Mouse (Mus musculus): ENCODE data around the gene Pfdn6. TPM values are rescaled to one million over a fixed set of nuclear protein-coding genes. Genes with fewer than 3 reads are reported as not detected.
"Not testable (repeated sequence)": the region's sequence is repeated elsewhere in the genome, so short reads cannot be mapped to it uniquely, and the experiment has no call there.

Gene Pfdn6
- total and polyA plus RNA-seq, 3 experiments, result 28.0 to 81.0 (median 77.7) TPM

- Histone ChIP-seq H3K27me3 (ENCODE audit: control insufficient read depth, insufficient read depth, low read length) (no peaks in the 10 kb centered on the region), H3K79me2 (replicated peaks; ENCODE audit: control insufficient read depth, insufficient read depth, low read length) (no peaks in the 10 kb centered on the region), H3K4me1 (ENCODE audit: control insufficient read depth, insufficient read depth, low read length) (no peaks in the 10 kb centered on the region; the same call in 1 of the 2 replicates), H3K4me3 (no peak overlapping the region), H3K36me3 (ENCODE audit: control insufficient read depth, insufficient read depth, low read length) (no peaks in the 10 kb centered on the region), H3K9ac (ENCODE audit: low read depth, low read length) (no peak overlapping the region), H3K27ac (no peak overlapping the region)
- intact Hi-C loops (cut with DNase I), result loop anchor here (2.0 to 5.0 kb wide), 2 partner anchors 24 to 85 kb away; no protein-coding TSS in a partner anchor
- whole genome bisulfite sequencing, result 38% methylated on average over 6 of the region's 6 CpGs
- no peak for DNase-seq
- 0 out of 2 replicates have a peak, but pooled peaks have one; percentile 22 for TF ChIP-seq EP300 (IDR thresholded peaks at IDR 0.05; ENCODE audit: insufficient read depth, low read depth, low read length)
- TF ChIP-seq POLR2A (IDR thresholded peaks at IDR 0.05; ENCODE audit: insufficient read depth, low read depth, low read length), result no peak
- TF ChIP-seq CTCF (IDR thresholded peaks at IDR 0.05), result peak; percentile 75
Measured at GRCm38 (mm10) chr17:33897114-33897794, 42.9 kb downstream of the Pfdn6 start.

- H3K27ac ChIP-seq; DNase-seq; H3K4me3 ChIP-seq; H3K27me3 ChIP-seq (ENCODE audit: control insufficient read depth, insufficient read depth, low read length); H3K36me3 ChIP-seq (ENCODE audit: control insufficient read depth, insufficient read depth, low read length); intact Hi-C loops (cut with DNase I); H3K9ac ChIP-seq (ENCODE audit: low read depth, low read length); H3K4me1 ChIP-seq (ENCODE audit: control insufficient read depth, insufficient read depth, low read length); H3K79me2 ChIP-seq (replicated peaks; ENCODE audit: control insufficient read depth, insufficient read depth, low read length): not testable (repeated sequence)
- WGBS, result 81% methylated on average over 4 of the region's 4 CpGs
Measured at GRCm38 (mm10) chr17:33893011-33893410, 47.1 kb downstream of the Pfdn6 start.

GRCm38 (mm10) chr17:33892429-33892828 is 47.7 kb downstream of the Pfdn6 start:
- Histone ChIP-seq H3K27ac (no peak overlapping the region), H3K9ac (ENCODE audit: low read depth, low read length) (no peak overlapping the region), H3K4me1 (ENCODE audit: control insufficient read depth, insufficient read depth, low read length) (no peaks in the 10 kb centered on the region), H3K36me3 (ENCODE audit: control insufficient read depth, insufficient read depth, low read length) (no peaks in the 10 kb centered on the region), H3K79me2 (replicated peaks; ENCODE audit: control insufficient read depth, insufficient read depth, low read length) (no peaks in the 10 kb centered on the region), H3K27me3 (ENCODE audit: control insufficient read depth, insufficient read depth, low read length) (no peaks in the 10 kb centered on the region), H3K4me3 (no peak overlapping the region)
- intact Hi-C loops (cut with DNase I), result no loop called here
- no peak for DNase-seq
- TF ChIP-seq EP300 (IDR thresholded peaks at IDR 0.05; ENCODE audit: insufficient read depth, low read depth, low read length) (no peak), CTCF (IDR thresholded peaks at IDR 0.05) (no peak)
- 38% methylated on average over 7 of the region's 7 CpGs for WGBS

- 64% methylated on average over 6 of the region's 6 CpGs for WGBS
- H3K36me3 ChIP-seq (ENCODE audit: control insufficient read depth, insufficient read depth, low read length); H3K9ac ChIP-seq (ENCODE audit: low read depth, low read length); DNase-seq; H3K79me2 ChIP-seq (replicated peaks; ENCODE audit: control insufficient read depth, insufficient read depth, low read length); intact Hi-C loops (cut with DNase I); H3K27ac ChIP-seq; H3K4me1 ChIP-seq (ENCODE audit: control insufficient read depth, insufficient read depth, low read length); H3K27me3 ChIP-seq (ENCODE audit: control insufficient read depth, insufficient read depth, low read length); H3K4me3 ChIP-seq: not testable (repeated sequence)
- TF ChIP-seq CTCF (IDR thresholded peaks at IDR 0.05), result peak; percentile 52
Measured at GRCm38 (mm10) chr17:33891892-33892291, 48.3 kb downstream of the Pfdn6 start.

GRCm38 (mm10) chr17:33891357-33891756 is 48.8 kb downstream of the Pfdn6 start:
- no peaks in the 10 kb centered on the region for H3K36me3 ChIP-seq (ENCODE audit: control insufficient read depth, insufficient read depth, low read length)
- no peaks in the 10 kb centered on the region for H3K27me3 ChIP-seq (ENCODE audit: control insufficient read depth, insufficient read depth, low read length)
- no peak overlapping the region for H3K4me3 ChIP-seq
- H3K4me1 ChIP-seq (ENCODE audit: control insufficient read depth, insufficient read depth, low read length), result no peaks in the 10 kb centered on the region
- intact Hi-C loops (cut with DNase I), result no loop called here
- DNase-seq, result no peak
- WGBS, result 48% methylated on average over 2 of the region's 2 CpGs
- no peak for TF ChIP-seq CTCF (IDR thresholded peaks at IDR 0.05)
- TF ChIP-seq EP300 (IDR thresholded peaks at IDR 0.05; ENCODE audit: insufficient read depth, low read depth, low read length), result no peak
- no peak for TF ChIP-seq POLR2A (IDR thresholded peaks at IDR 0.05; ENCODE audit: insufficient read depth, low read depth, low read length)
- H3K79me2 ChIP-seq (replicated peaks; ENCODE audit: control insufficient read depth, insufficient read depth, low read length), result no peaks in the 10 kb centered on the region
- no peak overlapping the region for H3K9ac ChIP-seq (ENCODE audit: low read depth, low read length)
- H3K27ac ChIP-seq, result no peak overlapping the region

- 1% methylated on average over 49 of the region's 49 CpGs for WGBS
- intact Hi-C loops (cut with DNase I), result no loop called here
- Histone ChIP-seq H3K27me3 (ENCODE audit: control insufficient read depth, insufficient read depth, low read length) (no peaks in the 10 kb centered on the region), H3K27ac (no peak within 1 kb of the TSS), H3K4me3 (peak within 1 kb of the TSS; percentile 61), H3K36me3 (ENCODE audit: control insufficient read depth, insufficient read depth, low read length) (no peaks in the 10 kb centered on the region), H3K79me2 (replicated peaks; ENCODE audit: control insufficient read depth, insufficient read depth, low read length) (no peaks in the 10 kb centered on the region), H3K9ac (ENCODE audit: low read depth, low read length) (peak within 1 kb of the TSS; percentile 53), H3K4me1 (ENCODE audit: control insufficient read depth, insufficient read depth, low read length) (no peaks in the 10 kb centered on the region)
- peak; percentile 98 to 100 for DNase-seq
- TF ChIP-seq POLR2A (IDR thresholded peaks at IDR 0.05; ENCODE audit: insufficient read depth, low read depth, low read length) (no peak), CTCF (IDR thresholded peaks at IDR 0.05) (peak; percentile 88), EP300 (IDR thresholded peaks at IDR 0.05; ENCODE audit: insufficient read depth, low read depth, low read length) (peak; percentile 56; the same call in 1 of the 2 replicates)
Measured at GRCm38 (mm10) chr17:33890533-33891059, 49.5 kb downstream of the Pfdn6 start, which contains the start of gene Kifc1. Gene Kifc1, minus strand, starts transcription at chr17:33890661.

- H3K36me3 ChIP-seq (ENCODE audit: control insufficient read depth, insufficient read depth, low read length); H3K4me1 ChIP-seq (ENCODE audit: control insufficient read depth, insufficient read depth, low read length); DNase-seq; H3K79me2 ChIP-seq (replicated peaks; ENCODE audit: control insufficient read depth, insufficient read depth, low read length); H3K27ac ChIP-seq; H3K27me3 ChIP-seq (ENCODE audit: control insufficient read depth, insufficient read depth, low read length): not testable (repeated sequence)
- 2% methylated on average over 35 of the region's 44 CpGs for WGBS
- peak overlapping the region; percentile 53 for H3K9ac ChIP-seq (ENCODE audit: low read depth, low read length)
- intact Hi-C loops (cut with DNase I), result loop anchor here (5.0 kb wide), 1 partner anchor 48 kb away; the partner anchor contains the start of gene Cd320
- peak overlapping the region; percentile 61 for H3K4me3 ChIP-seq
Measured at GRCm38 (mm10) chr17:33889941-33890532, 50.1 kb downstream of the Pfdn6 start.
